Mouse (Mus musculus) monocyte, adult 2 months (primary cell): ENCODE data around the gene Ppp2r5a.
A peak's percentile ranks its signal among the peaks of the same experiment; 100 is the strongest.

Experiments
- DNase-seq, 2 experiments: peaks; one replicate each; pipeline ENCODE4 v3.0.0; 2022; ENCODE audit warnings: low spot score in 2 of 2, low read depth in 1 of 2

Ppp2r5a gene

GRCm38 (mm10) chr1:191328019-191328441 lies 75.0 kb downstream of the Ppp2r5a start:
- DNase-seq = peak in 1 of 2 experiments; percentile 32

- DNase-seq = no peak
These were observed 75.8 kb downstream of the Ppp2r5a start for GRCm38 (mm10) chr1:191327258-191327657.

GRCm38 (mm10) chr1:191326233-191326882 lies 76.7 kb downstream of the Ppp2r5a start:
- DNase-seq = peak in 1 of 2 experiments; percentile 40

GRCm38 (mm10) chr1:191325726-191326232 lies 77.3 kb downstream of the Ppp2r5a start, which contains the start of gene Tmem206:
Gene Tmem206 (plus strand): TSS chr1:191325912.
- peak; percentile 85 to 92 for DNase-seq

- DNase-seq = no peak
These were observed 78.1 kb downstream of the Ppp2r5a start for GRCm38 (mm10) chr1:191324733-191325590.

GRCm38 (mm10) chr1:191323381-191323780 lies 79.7 kb downstream of the Ppp2r5a start:
- DNase-seq = no peak

GRCm38 (mm10) chr1:191318686-191319085 lies 84.4 kb downstream of the Ppp2r5a start:
- DNase-seq = no peak

- DNase-seq = peak in 1 of 2 experiments; percentile 51
These were observed 85.4 kb downstream of the Ppp2r5a start, which contains the start of gene Nenf for GRCm38 (mm10) chr1:191317591-191318196. Gene Nenf (minus strand): TSS chr1:191318194.

GRCm38 (mm10) chr1:191316818-191317217 lies 86.3 kb downstream of the Ppp2r5a start:
- DNase-seq = no peak

- DNase-seq = no peak
These were observed 89.1 kb downstream of the Ppp2r5a start for GRCm38 (mm10) chr1:191313926-191314325.

GRCm38 (mm10) chr1:191313158-191313557 lies 89.9 kb downstream of the Ppp2r5a start:
- DNase-seq = no peak

GRCm38 (mm10) chr1:191312513-191312941 lies 90.5 kb downstream of the Ppp2r5a start:
- DNase-seq = peak; percentile 45 to 71

- DNase-seq = no peak
These were observed 91.7 kb downstream of the Ppp2r5a start for GRCm38 (mm10) chr1:191311296-191311898.

GRCm38 (mm10) chr1:191307766-191308455 lies 95.2 kb downstream of the Ppp2r5a start:
- DNase-seq = no peak

GRCm38 (mm10) chr1:191306316-191306715 lies 96.8 kb downstream of the Ppp2r5a start:
- no peak for DNase-seq

- DNase-seq = no peak
These were observed 97.5 kb downstream of the Ppp2r5a start for GRCm38 (mm10) chr1:191305610-191306009.

- no peak for DNase-seq
These were observed 98.9 kb downstream of the Ppp2r5a start for GRCm38 (mm10) chr1:191304216-191304615.

- DNase-seq = no peak
These were observed 99.3 kb downstream of the Ppp2r5a start for GRCm38 (mm10) chr1:191303736-191304135.
